Mouse (Mus musculus) inflammation-experienced regulatory T-cells, adult 16 weeks (primary cell): Measurements from ENCODE around the gene Relch. TPM values are rescaled to one million over a fixed set of nuclear protein-coding genes. Genes with fewer than 3 reads are reported as not detected.

ENCODE experiments used
- polyA plus RNA-seq: library from polyadenylated mRNA; unstranded; fragments of 100-300 nt; shearing (Covaris generic); gene quantifications from one replicate; pipeline ENCODE4 v1.2.1, GENCODE M21; 2017

Gene Relch
- 59.1 TPM for polyA plus RNA-seq

GRCm38 (mm10) chr1:105663171-105663961, at the start of gene Relch, which contains the start of gene Pign:
Relch (plus strand) TSS chr1:105663861.
Pign (minus strand) TSS chr1:105663677.

DNA sequence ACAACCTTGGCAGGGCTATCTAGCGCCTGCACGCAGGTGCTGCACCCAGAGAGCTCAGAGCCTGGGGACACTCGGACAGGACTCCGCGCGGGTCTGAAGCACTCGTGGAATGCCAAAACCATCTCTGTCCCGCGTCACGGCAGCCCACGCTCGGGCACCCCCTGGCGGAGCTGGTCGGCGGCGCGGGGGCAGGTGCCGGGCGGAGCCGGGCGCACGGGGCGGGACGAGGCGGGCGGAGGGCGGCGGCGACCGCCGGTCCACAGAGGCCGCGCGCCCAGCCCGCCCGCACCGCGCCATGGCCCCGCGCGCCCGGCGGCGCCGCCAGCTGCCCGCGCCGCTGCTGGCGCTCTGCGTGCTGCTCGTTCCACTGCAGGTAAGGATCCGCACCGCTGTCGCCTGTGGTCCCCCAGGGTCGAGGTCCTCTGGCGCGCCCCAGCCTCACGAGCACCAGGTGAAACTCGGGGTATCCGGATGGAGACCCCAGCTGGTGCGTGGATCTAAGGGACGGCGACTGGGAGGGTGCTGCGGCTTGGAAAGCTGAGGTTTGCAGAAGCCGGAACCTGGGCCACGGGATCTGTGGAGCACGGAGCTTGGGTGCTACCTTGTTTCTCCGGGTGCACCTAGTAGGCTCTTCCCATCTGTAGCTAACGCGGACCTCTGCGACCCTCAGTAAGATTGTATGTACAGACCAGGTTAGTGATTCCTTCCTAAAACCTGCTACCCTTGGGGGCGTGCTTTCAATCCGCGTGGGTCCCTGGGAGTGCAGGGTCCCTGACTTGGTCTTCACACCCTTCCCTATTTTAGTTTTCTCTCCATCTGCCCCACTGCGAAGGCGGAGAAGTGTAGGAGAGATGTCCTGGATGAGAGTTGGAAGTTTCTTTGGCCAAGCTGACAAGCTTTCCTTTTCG, 117.0 kb downstream of the Relch start, which contains the start of gene Tnfrsf11a:
Tnfrsf11a (plus strand) TSS at position 262 of the 908 bp plus-strand sequence.

Other genes with a start within 250 kb of the Relch start
- gene Pign, start 184 bp upstream of the Relch start, polyA plus RNA-seq, result 34.6 TPM
- 0.26 TPM for gene Tnfrsf11a, start 116.9 kb downstream of the Relch start, polyA plus RNA-seq